Mouse (Mus musculus) hindbrain, embryonic 11.5 days (tissue): ENCODE results near the gene Zfp12. TPM values are rescaled to one million over a fixed set of nuclear protein-coding genes. Genes with fewer than 3 reads are reported as not detected.

Source experiments
- polyA plus RNA-seq: library from polyadenylated mRNA; unstranded; fragments of >200 nt; fragmentation: Nextera tagmentation; extraction: Ambion mirVana; gene quantifications from 2 replicates; pipeline ENCODE4 v1.2.1, GENCODE M21; 2014

The Zfp12 gene
- polyA plus RNA-seq, 1 experiment from 2014 or later, result 20.3 TPM

Other genes with a start within 250 kb of the Zfp12 start
- gene Rnf216, start 122.2 kb upstream of the Zfp12 start, polyA plus RNA-seq, result 31.1 and 49.5 TPM in 2 replicates
- not detected in 2 replicates for gene Olfr718-ps1, start 87.6 kb upstream of the Zfp12 start, polyA plus RNA-seq
- 12.7 and 17.0 TPM in 2 replicates for gene Rbak, start 54.4 kb upstream of the Zfp12 start, polyA plus RNA-seq
- gene Spdye4b, start 54.1 kb upstream of the Zfp12 start, polyA plus RNA-seq, result not detected in 2 replicates
- gene Spdye4a, start 8.3 kb upstream of the Zfp12 start, polyA plus RNA-seq, result not detected in 2 replicates
- 3.4 and 3.6 TPM in 2 replicates for gene Zfp316, start 34.9 kb downstream of the Zfp12 start, polyA plus RNA-seq
- gene Zfp853, start 58.5 kb downstream of the Zfp12 start, polyA plus RNA-seq, result not detected in 2 replicates
- gene E130309D02Rik, start 80.2 kb downstream of the Zfp12 start, polyA plus RNA-seq, result 34.1 and 42.9 TPM in 2 replicates
- gene Zdhhc4, start 94.1 kb downstream of the Zfp12 start, polyA plus RNA-seq, result 75.1 and 80.2 TPM in 2 replicates
- gene Grid2ip, start 122.2 kb downstream of the Zfp12 start, polyA plus RNA-seq, result 0.42 and 0.49 TPM in 2 replicates
- 189 and 202 TPM in 2 replicates for gene Kdelr2, start 168.7 kb downstream of the Zfp12 start, polyA plus RNA-seq
- 10.2 and 12.2 TPM in 2 replicates for gene Daglb, start 229.4 kb downstream of the Zfp12 start, polyA plus RNA-seq